Mouse (Mus musculus) activated CD4-positive, CD25-positive, alpha-beta regulatory T cell, adult 4 months (primary cell): ENCODE measurements around the gene Krtap2-4. TPM values are rescaled to one million over a fixed set of nuclear protein-coding genes. Genes with fewer than 3 reads are reported as not detected.
"Not testable (repeated sequence)": the region's sequence is repeated elsewhere in the genome, so short reads cannot be mapped to it uniquely, and the experiment has no call there.

ENCODE experiments used
- ATAC-seq: one replicate; pipeline ENCODE4 v1.8.0; 2017
- polyA plus RNA-seq, 2 experiments: library from polyadenylated mRNA; unstranded; fragments of 100-300 nt; shearing (Covaris generic); gene quantifications; one replicate each; pipeline ENCODE4 v1.2.1; 2017

The Krtap2-4 gene
- polyA plus RNA-seq, result not detected

DNA sequence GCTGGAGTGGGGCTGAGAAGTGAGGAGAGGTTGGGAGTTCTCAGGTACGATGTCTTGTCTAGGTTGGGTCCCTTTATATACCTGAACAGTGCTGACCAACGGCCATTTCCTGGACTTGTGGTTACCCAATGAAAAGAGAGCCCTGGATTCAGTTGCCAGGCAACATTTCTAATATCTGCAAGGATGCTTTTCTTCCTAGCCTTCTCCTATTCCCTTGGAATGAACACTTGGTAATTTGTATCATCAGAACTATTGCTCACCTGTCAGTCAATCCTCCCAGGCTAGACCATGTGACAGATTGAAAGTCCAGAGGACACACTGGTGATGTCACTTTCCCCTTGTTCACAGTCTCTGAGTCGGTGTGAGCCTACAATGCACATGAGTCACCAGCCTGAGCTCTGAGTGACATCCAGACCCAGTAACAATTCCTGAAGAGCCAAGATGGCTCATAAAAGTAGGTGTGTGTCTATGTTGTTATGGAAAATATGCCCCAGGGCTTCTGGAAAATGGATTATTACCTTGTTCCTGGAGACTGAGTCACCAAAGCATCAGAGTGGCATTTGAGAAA, at the start of gene Krtap2-4:
Krtap2-4 (minus strand) TSS at position 51 of the 568 bp plus-strand sequence.
- ATAC-seq, result no peak

GRCm38 (mm10) chr11:99662802-99663201, 48.2 kb upstream of the Krtap2-4 start:
- no peak for ATAC-seq

DNA sequence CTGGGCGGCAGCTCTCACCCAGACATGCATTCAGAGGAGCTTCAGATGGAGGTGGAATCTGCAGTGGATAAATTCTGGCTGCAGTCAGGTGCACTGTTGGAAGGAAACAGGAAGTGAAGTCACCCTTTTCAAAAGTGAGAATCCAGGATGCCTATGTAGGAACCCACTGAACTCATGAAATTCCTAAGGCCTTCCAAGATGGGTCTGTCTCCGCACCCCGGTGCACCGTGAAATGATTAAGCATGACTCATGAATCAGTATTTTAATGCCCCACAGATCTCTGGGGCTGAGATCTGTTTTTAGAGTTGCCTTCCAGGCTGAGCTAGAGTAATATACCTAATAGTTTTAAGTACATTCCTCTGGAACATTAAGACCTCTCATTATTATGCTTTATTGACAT, 44.6 kb upstream of the Krtap2-4 start:
- ATAC-seq, result no peak

- ATAC-seq, result not testable (repeated sequence)
These were observed 43.9 kb upstream of the Krtap2-4 start, which contains the start of gene Gm11563 for GRCm38 (mm10) chr11:99658467-99659010. Gene Gm11563, minus strand, starts transcription at chr11:99658960.

- ATAC-seq, result no peak
These were observed 42.4 kb upstream of the Krtap2-4 start for GRCm38 (mm10) chr11:99657051-99657450.

- no peak for ATAC-seq
These were observed 35.5 kb upstream of the Krtap2-4 start, which contains the start of gene Gm11555 for GRCm38 (mm10) chr11:99650136-99650535. Gene Gm11555, minus strand, starts transcription at chr11:99650236.

GRCm38 (mm10) chr11:99646444-99646843, 31.8 kb upstream of the Krtap2-4 start:
- no peak for ATAC-seq

GRCm38 (mm10) chr11:99644351-99644750, 29.7 kb upstream of the Krtap2-4 start:
- ATAC-seq, result no peak

- not testable (repeated sequence) for ATAC-seq
These were observed 29.0 kb upstream of the Krtap2-4 start, which contains the start of gene Krtap4-7 for GRCm38 (mm10) chr11:99643635-99644139. Gene Krtap4-7, minus strand, starts transcription at chr11:99644089.

DNA sequence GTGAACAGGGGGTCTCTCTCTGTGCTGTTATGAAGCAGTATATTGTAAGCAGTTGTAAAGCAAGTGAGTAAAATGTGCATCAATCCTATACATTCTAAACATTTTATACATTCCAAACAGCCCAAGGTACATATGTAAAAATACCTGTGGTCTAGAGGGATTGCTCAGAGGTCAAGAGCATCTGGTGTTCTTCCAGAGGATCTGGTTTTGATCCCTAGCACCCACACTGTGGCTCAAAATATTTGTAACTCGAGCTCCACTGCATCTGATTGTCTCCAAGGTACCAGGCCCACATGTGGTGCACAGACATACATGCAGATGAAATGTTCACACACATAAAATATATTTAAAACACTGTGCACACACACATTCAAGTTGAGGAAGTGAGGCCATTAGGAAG, 26.3 kb upstream of the Krtap2-4 start:
- no peak for ATAC-seq

GRCm38 (mm10) chr11:99637086-99637485, 22.4 kb upstream of the Krtap2-4 start:
- no peak for ATAC-seq

DNA sequence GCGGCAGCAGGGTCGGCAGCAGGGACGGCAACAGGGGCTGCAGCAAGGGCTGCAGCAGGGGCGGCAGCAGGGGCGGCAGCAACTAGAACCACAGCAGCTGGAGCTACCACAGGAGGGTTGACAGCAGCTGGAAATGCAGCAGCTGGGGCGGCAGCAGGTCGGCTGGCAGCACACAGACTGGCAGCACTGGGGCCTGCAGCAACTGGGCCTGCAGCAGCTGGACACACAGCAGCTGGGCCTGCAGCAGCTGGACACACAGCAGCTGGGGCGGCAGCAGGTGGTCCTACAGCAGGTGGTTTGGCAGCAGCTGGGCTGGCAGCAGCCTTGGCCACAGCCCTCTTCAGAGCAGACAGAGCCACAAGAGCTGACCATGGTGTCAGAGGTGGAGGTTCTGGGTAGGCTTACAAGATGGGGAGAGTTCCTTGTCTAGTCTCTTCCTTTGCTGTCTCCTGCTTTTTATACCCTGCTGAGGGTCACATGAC, 20.0 kb upstream of the Krtap2-4 start, which contains the start of gene Krtap4-2:
Krtap4-2 (minus strand) TSS at position 432 of the 482 bp plus-strand sequence.
- ATAC-seq, result no peak

GRCm38 (mm10) chr11:99633293-99633692, 18.6 kb upstream of the Krtap2-4 start:
- no peak for ATAC-seq

GRCm38 (mm10) chr11:99630890-99631289, 16.2 kb upstream of the Krtap2-4 start:
- ATAC-seq, result no peak

DNA sequence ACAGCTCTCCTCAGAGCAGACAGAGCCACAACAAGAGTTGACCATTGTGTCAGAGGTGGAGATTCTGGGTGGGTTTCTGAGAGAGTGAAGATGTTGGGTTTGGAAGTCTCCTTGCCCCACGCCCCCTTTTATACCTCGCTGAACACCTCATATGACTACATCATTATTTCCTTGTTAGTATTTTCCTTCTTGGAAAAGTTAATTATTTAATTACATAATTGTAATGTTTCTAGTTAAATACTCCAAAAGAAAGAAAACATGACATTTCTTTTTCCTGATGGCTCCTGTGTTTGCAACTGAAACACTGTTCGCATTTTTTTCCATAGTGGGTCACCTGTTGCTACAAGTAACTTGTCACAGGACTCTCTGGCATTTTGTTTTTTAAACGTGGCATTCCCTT, 13.5 kb upstream of the Krtap2-4 start, which contains the start of gene Krtap4-1:
Krtap4-1 (minus strand) TSS at position 101 of the 400 bp plus-strand sequence.
- no peak for ATAC-seq

- no peak for ATAC-seq
These were observed 5.7 kb upstream of the Krtap2-4 start, which contains the start of gene Gm11562 for GRCm38 (mm10) chr11:99620335-99620734. Gene Gm11562, minus strand, starts transcription at chr11:99620435.

- ATAC-seq, result not testable (repeated sequence)
These were observed 4.6 kb downstream of the Krtap2-4 start, which contains the start of gene Gm11937 for GRCm38 (mm10) chr11:99610089-99610488. Gene Gm11937, minus strand, starts transcription at chr11:99610189.

GRCm38 (mm10) chr11:99609126-99609525, 5.5 kb downstream of the Krtap2-4 start:
- ATAC-seq, result no peak

GRCm38 (mm10) chr11:99603208-99603607, 11.4 kb downstream of the Krtap2-4 start, which contains the start of gene Gm11938:
Gene Gm11938, minus strand, starts transcription at chr11:99603308.
- not testable (repeated sequence) for ATAC-seq

DNA sequence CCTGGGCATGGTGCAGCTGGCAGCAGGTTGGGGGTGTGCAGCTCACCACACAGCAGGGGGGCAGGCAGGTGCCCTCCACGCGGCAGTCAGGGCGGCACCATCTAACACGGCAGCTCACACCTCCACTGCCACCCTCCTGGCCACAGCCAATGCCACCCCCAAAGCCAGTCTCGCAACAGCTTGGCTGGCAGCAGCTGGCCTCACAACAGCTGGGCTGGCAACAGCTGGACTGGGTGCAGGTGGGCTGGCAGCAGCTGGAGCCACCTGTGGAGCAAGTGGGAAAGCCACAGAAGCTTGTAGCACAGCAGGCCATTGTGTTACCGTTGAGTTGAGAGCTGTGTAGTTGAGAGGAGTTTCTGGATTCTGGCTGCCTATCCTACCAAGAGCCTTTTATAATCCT, 16.9 kb downstream of the Krtap2-4 start, which contains the start of gene Krtap9-3:
Krtap9-3 (minus strand) TSS at position 364 of the 400 bp plus-strand sequence.
- not testable (repeated sequence) for ATAC-seq

- no peak for ATAC-seq
These were observed 23.7 kb downstream of the Krtap2-4 start, which contains the start of gene Krtap1-3 for GRCm38 (mm10) chr11:99590981-99591380. Gene Krtap1-3, minus strand, starts transcription at chr11:99591339.

DNA sequence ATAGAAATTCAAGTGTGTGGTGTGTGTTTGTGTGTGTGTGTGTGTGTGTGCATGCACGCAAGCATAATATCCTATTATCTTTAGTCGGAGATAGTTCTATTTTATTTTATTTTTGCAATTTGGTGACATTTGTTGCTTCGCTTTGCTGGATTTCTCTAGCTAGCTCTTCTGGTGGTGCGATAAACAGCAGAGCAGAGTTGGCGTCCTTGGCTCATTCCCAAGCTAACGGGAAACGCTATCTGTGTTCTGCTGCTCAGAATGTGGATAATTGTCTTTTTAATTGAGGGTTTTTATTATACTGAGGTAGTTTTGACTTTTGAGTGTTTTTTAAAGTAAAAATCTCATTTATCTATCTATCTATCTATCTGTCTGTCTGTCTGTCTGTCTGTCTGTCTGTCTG, 29.6 kb downstream of the Krtap2-4 start:
- no peak for ATAC-seq

- ATAC-seq, result no peak
These were observed 31.4 kb downstream of the Krtap2-4 start, which contains the start of gene Krtap1-4 for GRCm38 (mm10) chr11:99583245-99583704. Gene Krtap1-4, minus strand, starts transcription at chr11:99583654.
